Mouse (Mus musculus): ENCODE results near the gene Zc3h12a. TPM values are rescaled to one million over a fixed set of nuclear protein-coding genes. Genes with fewer than 3 reads are reported as not detected.

Zc3h12a gene
- total RNA-seq (2012; rRNA removed) (0.92 and 0.95 TPM in 2 replicates), polyA plus RNA-seq (2012; ENCODE audit: insufficient read depth in 1 of 2, insufficient read length in 2 of 2, low read depth in 1 of 2, low replicate concordance in 2 of 2, missing spikeins in 1 of 2) (1 to 10 TPM in 1 of 2 experiments, not detected in 1; 3.3 TPM)

DNA sequence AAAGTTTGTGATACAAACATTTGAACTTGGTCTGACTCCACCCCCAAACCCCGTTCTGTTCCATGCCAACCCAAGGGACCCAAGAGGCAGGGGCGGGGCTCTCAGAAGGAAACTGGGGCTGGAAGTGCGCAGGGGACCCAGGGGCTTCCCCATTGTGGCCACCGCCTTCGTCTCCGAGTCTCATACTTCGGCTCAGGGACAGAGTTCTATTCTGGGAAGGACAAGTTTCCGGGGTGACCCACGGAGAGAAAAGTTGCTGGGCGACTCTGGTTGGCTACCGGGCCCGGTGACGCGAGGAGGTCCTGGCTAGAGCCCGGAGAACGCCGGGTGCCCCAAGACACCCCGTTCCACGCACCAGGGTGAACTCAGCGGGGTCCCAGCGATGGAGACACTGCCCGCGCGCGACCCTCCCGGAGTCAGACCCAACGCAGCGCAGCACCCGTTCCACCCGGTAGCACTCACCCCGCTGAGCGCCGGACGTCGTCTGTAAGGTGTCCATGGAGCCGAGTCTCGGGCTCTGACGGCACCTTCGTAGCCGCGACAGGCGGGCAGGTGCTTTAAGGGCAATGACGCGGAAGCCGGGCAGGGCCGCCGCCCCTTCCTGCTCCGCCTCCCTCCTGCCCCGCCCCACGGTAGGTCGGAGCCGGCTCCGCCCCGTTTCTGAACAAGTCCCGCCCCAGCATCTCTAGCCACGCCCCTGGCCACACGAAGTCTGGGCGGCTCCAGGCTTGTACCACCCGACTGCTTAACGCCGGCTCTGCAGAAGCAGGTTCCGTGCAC, at the start of gene Zc3h12a:
TSS of gene Zc3h12a (minus strand) at position 536 of the 780 bp plus-strand sequence.
- Histone ChIP-seq H3K27ac (ENCODE audit: control insufficient read depth, low read depth, low read length) (peak within 1 kb of the TSS; percentile 42; the same call in 1 of the 2 replicates), H3K9me3 (replicated peaks; ENCODE audit: insufficient read depth, low read length) (no peaks in the 10 kb centered on the region), H3K9ac (ENCODE audit: control insufficient read depth, low read depth, low read length, poor library complexity, severe bottlenecking) (peak within 1 kb of the TSS; percentile 81), H3K4me3 (ENCODE audit: control insufficient read depth in 1 of 2, insufficient read depth in 1 of 2, low read depth in 2 of 2, low read length in 2 of 2) (peak within 1 kb of the TSS; percentile 63 to 92), H3K27me3 (ENCODE audit: control insufficient read depth in 1 of 2, insufficient read depth in 2 of 2, low read length in 2 of 2) (no peaks in the 10 kb centered on the region), H3K36me3 (ENCODE audit: control insufficient read depth in 1 of 2, insufficient read depth in 2 of 2, low read length in 2 of 2) (peaks cover 0 to 2% of the 10 kb centered on the region in 2 experiments; a peak in 1 of 4 replicates), H3K4me1 (ENCODE audit: control insufficient read depth in 1 of 2, insufficient read depth in 2 of 2, low read length in 2 of 2) (peaks cover 0 to 9% of the 10 kb centered on the region in 2 experiments; a peak in 2 of 4 replicates), H3K79me2 (ENCODE audit: control insufficient read depth, insufficient read depth, low read length, poor library complexity) (no peaks in the 10 kb centered on the region; the same call in 1 of the 2 replicates)
- peak; percentile 93 for DNase-seq (ENCODE audit: low read depth, low spot score)
- TF ChIP-seq MXI1 (IDR thresholded peaks at IDR 0.05; ENCODE audit: low read depth, low read length), result peak; percentile 39
- no peak for TF ChIP-seq ETS1 (IDR thresholded peaks at IDR 0.05; ENCODE audit: low read depth, low read length)
- TF ChIP-seq POLR2AphosphoS5 (IDR thresholded peaks at IDR 0.05; ENCODE audit: borderline replicate concordance, low read depth, low read length), result no peak
- no peak for TF ChIP-seq CTCF (IDR thresholded peaks at IDR 0.05 in 2 of 3, conservative IDR thresholded peaks at IDR 0.05 in 1 of 3; ENCODE audit: control insufficient read depth in 1 of 3, insufficient read depth in 1 of 3, low read depth in 2 of 3, low read length in 3 of 3, poor library complexity in 1 of 3, severe bottlenecking in 1 of 3)
- TF ChIP-seq GATA1 (IDR thresholded peaks at IDR 0.05; ENCODE audit: low read depth, low read length), result no peak
- no peak for TF ChIP-seq USF2 (IDR thresholded peaks at IDR 0.05; ENCODE audit: borderline replicate concordance in 1 of 2, insufficient read depth in 1 of 2, low read depth in 1 of 2, low read length in 2 of 2)
- TF ChIP-seq TAL1 (IDR thresholded peaks at IDR 0.05; ENCODE audit: low read length), result no peak
- no peak for TF ChIP-seq JUND (IDR thresholded peaks at IDR 0.05; ENCODE audit: low read depth, low read length)
- no peak for TF ChIP-seq ZKSCAN1 (IDR thresholded peaks at IDR 0.05; ENCODE audit: low read depth, low read length)
- TF ChIP-seq MEF2A (IDR thresholded peaks at IDR 0.05; ENCODE audit: extremely low read depth, insufficient replicate concordance, low read depth, low read length, poor library complexity, severe bottlenecking), result no peak
- no peak for TF ChIP-seq MYC (IDR thresholded peaks at IDR 0.05; ENCODE audit: low read depth, low read length)
- TF ChIP-seq SIN3A (IDR thresholded peaks at IDR 0.05; ENCODE audit: low read length), result peak; percentile 62
- 0 out of 4 replicates have a peak, but pooled peaks of 1 of the 2 experiments have one; percentile 4 for TF ChIP-seq EP300 (IDR thresholded peaks at IDR 0.05; ENCODE audit: low read depth in 1 of 2, low read length in 2 of 2)
- TF ChIP-seq RCOR1 (IDR thresholded peaks at IDR 0.05; ENCODE audit: low read depth, low read length), result no peak
- no peak for TF ChIP-seq GABPA (IDR thresholded peaks at IDR 0.05; ENCODE audit: low read depth, low read length)
- peak; percentile 51; the same call in 1 of the 2 replicates for TF ChIP-seq ZMIZ1 (IDR thresholded peaks at IDR 0.05; ENCODE audit: low read depth, low read length)
- TF ChIP-seq POLR2AphosphoS2 (IDR thresholded peaks at IDR 0.05; ENCODE audit: low read length), result peak; percentile 53; the same call in 1 of the 2 replicates
- peak; percentile 69 for TF ChIP-seq NELFE (IDR thresholded peaks at IDR 0.05; ENCODE audit: low read depth, low read length)
- no peak for TF ChIP-seq RAD21 (IDR thresholded peaks at IDR 0.05; ENCODE audit: low read depth, low read length)
- TF ChIP-seq CHD2 (IDR thresholded peaks at IDR 0.05; ENCODE audit: low read length), result no peak
- no peak for TF ChIP-seq USF1 (IDR thresholded peaks at IDR 0.05; ENCODE audit: low read depth, low read length)
- TF ChIP-seq TCF12 (IDR thresholded peaks at IDR 0.05; ENCODE audit: low read depth, low read length), result 0 out of 2 replicates have a peak, but pooled peaks have one; percentile 9
- TF ChIP-seq BHLHE40 (IDR thresholded peaks at IDR 0.05; ENCODE audit: borderline replicate concordance, low read depth, low read length), result no peak
- no peak for TF ChIP-seq CHD1 (IDR thresholded peaks at IDR 0.05; ENCODE audit: low read depth, low read length)
- peak; percentile 84 for TF ChIP-seq ELF1 (IDR thresholded peaks at IDR 0.05; ENCODE audit: low read depth, low read length)
- TF ChIP-seq MAFK (IDR thresholded peaks at IDR 0.05; ENCODE audit: borderline replicate concordance, low read depth, low read length), result no peak
- TF ChIP-seq ZNF384 (IDR thresholded peaks at IDR 0.05; ENCODE audit: low read depth, low read length), result no peak
- TF ChIP-seq E2F4 (IDR thresholded peaks at IDR 0.05; ENCODE audit: borderline replicate concordance, low read depth, low read length), result no peak
- no peak for TF ChIP-seq MYB (IDR thresholded peaks at IDR 0.05; ENCODE audit: low read depth, low read length)
- 0 out of 2 replicates have a peak, but pooled peaks have one; percentile 29 for TF ChIP-seq TBP (IDR thresholded peaks at IDR 0.05; ENCODE audit: low read depth, low read length)
- no peak; the same call in 1 of the 2 replicates for TF ChIP-seq MAZ (IDR thresholded peaks at IDR 0.05; ENCODE audit: low read depth, low read length)
- TF ChIP-seq UBTF (IDR thresholded peaks at IDR 0.05; ENCODE audit: borderline replicate concordance, insufficient read depth, low read depth, low read length), result no peak
- TF ChIP-seq HCFC1 (IDR thresholded peaks at IDR 0.05; ENCODE audit: low read depth, low read length), result peak; percentile 67
- TF ChIP-seq SMC3 (IDR thresholded peaks at IDR 0.05; ENCODE audit: low read depth, low read length), result no peak
- no peak for TF ChIP-seq ZC3H11A (IDR thresholded peaks at IDR 0.05; ENCODE audit: low read depth, low read length)
